Mouse (Mus musculus): Measurements from ENCODE around the gene Etv5. TPM values are rescaled to one million over a fixed set of nuclear protein-coding genes. Genes with fewer than 3 reads are reported as not detected.
"Not testable (repeated sequence)": the region's sequence is repeated elsewhere in the genome, so short reads cannot be mapped to it uniquely, and the experiment has no call there.

The Etv5 gene
- total RNA-seq, 2 experiments from 2014 or later = 47.5 to 49.4 TPM

DNA sequence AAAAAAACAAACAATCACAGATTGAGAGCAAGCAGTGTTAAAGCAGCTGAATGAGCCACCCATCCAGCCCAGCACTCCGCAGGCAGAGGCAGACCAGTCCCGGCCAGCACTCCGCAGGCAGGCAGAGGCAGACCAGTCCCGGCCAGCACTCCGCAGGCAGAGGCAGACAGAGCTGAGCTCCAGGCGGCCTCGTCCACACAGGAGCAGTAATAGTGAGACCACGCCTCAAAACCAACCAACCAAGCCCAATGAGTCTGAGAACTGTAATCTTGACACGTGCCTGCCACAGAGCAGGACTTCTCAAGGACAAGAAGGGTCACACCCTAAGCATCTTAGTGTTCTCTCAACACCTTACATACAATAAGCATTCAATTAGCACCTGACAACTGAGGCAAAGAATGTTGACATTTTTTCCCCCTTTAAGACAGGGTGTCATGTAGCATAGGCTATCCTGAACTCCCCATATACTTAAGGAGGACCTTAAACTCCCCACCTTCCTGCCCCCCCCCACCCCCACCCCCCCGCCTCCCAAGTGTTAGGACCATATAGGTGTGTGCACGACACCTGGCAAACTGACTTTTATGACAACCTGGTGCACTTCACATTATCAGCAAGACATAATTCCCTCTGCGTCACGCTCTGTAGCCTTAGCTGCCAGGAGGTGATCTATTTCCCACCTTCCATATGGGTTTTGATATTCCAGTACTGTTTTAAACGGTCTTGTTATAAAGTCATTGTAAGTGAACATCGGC is 44.2 kb downstream of the Etv5 start:
- no peak for DNase-seq

DNA sequence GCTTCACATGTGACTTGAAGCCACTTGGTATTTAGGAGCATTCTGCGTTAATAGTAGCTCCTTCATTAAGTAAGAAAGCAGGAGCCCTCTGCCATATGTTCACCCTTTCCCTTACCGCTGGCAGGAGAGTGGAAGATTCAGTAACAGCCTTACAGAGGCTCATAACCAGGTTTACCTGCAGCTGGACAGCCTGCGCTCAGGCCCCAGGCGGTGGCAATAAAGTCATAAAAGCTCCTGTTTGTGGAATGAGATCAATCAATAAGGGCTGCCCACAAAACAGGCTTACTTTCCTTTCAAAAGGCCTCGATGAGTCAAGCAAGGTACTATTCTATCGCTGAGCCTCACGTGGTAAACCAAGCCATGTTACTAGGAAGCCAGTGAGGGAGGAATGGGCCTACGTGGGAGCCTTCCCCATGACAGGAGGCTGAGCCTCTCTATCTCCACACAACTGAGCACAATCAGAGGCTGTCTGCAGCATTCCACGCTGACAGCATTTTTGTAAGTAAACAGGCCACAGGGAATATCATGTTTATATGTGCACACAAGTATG is 49.1 kb downstream of the Etv5 start:
- DNase-seq = no peak

DNA sequence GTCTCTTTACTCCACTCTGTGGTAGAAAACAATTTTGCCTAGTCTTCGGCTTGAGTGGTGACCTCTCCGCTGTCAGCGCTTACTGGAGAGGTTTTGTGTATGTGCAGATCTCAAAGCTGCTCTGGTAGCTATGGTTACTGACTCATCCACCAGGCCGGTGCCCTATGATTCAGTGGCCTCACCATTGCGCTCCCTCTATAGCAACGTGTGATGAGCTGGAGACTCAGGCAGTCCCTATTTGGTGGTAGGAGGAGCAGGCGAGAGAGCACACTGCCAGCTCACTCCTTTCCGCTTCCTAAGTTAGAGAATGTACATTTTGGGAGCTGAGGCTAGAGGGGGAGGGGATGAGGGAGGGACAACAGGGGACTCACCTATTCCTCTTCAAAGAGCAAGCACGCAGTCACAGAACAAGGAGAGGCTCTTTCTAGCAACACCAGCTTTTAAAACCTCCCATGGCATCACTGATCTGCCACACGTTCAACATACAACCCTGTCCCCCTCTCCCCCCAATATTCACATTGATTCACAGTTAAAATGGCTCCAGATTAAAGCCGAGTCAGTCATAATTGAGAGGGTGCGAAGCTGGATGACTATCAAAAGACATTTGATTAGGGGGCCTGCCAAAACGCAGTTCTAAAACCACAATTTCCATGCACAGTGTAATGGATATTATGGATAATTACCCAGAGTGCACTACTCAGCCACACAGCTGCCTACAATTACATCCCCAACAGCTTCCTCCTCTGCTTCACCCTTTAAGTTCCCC is 50.2 kb downstream of the Etv5 start:
- peak in 1 of 2 experiments; percentile 26 for DNase-seq

GRCm38 (mm10) chr16:22387731-22388130 is 51.8 kb downstream of the Etv5 start:
- DNase-seq = no peak

DNA sequence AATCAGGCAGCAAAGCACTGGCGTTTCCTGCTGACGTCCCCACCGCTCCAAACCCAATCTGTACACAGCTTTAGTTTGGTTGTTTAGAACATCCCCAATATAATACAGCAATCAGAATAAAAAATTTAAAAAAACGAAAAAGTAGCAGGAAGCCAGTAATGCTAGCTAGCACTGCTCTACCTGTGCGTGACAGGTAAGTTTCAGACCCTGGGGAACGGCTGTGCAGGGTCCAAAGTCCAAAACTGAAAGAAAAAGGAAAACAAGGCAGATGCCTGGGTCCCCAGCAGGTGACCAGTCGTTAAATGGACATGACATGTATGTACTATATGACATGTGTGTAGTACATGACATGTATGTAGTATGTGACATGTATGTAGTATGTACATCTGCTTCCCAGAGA is 57.5 kb downstream of the Etv5 start:
- not testable (repeated sequence) for DNase-seq

DNA sequence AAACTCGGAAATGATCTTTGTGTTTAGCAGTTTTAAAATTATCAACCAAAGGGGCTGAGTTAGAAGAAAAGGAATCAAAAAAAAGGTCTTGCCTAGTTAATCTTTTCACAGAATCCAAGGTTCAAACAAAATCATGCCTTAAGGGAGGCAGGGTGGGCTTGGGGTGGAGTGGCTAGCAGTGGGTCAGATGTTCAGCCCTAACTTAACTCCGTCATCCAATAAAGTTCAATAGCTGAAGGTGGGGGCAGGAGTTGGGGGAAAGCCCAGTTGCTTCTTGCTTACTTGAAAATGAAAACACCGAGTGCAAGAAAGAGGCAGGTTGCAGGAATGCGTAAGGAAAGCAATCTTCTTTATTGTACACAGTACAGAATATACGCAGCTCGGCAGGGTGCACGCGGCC is 58.5 kb downstream of the Etv5 start:
- no peak for DNase-seq

- no peak for DNase-seq
Observed at GRCm38 (mm10) chr16:22379986-22380385, 59.5 kb downstream of the Etv5 start.

DNA sequence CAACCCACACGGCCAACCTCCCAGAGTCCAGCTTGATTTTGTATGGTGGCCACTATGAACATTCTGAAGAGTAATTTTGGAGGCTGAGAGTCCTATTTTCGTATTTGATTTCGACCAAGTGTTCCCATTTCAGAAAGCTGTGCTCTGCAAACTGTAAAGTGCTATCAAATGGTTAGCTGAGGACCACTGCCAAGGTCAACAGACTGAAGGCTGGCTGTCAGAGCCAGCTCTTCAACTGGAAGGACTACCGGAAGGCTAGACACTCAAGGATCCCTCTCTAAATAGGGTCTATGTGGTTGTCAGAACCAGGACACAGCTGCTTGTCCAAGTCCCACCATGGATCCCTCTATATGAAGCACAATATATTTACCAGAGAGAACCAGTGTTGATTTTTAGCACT is 60.2 kb downstream of the Etv5 start:
- no peak for DNase-seq

GRCm38 (mm10) chr16:22377714-22378113 is 61.8 kb downstream of the Etv5 start:
- DNase-seq = no peak

DNA sequence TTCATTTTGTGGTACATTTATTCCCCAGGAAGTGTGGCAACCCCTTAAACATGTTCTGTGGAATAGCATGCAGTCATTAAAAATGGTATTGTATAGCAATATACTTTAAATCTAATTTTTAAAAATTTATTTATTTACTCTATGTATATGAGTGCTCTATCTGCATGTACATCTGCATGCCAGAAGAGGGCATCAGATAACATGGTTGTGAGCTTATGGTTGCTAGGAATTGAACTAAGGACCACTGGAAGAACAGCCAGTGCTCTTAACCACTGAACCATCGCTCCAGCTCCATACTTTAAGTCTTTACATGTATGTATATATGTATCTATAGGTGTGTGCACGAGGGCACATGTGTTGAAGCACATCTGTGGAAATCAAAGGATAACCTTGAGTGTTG is 64.6 kb downstream of the Etv5 start:
- DNase-seq = no peak

DNA sequence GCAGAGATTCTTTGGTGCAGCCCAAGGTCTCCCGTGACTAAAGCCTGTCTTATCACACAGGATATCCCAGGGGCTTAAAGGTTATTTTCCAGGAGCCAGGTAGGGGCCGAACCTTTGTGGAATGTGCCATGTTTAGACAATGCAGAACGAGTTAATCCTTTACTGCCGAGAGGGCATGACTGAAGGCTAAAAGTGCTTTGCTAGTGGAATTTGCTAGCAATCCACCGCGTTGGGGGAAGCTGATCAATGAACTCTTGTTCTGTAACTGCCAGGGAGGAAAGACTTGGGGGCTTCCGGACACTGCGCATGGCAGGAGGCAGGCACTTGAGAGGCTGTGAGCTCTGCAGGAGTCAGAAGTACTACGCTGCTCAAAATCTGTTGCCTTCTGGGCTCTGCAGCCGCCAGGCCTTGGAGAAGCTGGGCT is 66.8 kb downstream of the Etv5 start:
- no peak for DNase-seq

GRCm38 (mm10) chr16:22372225-22372624 is 67.3 kb downstream of the Etv5 start:
- DNase-seq = no peak

- no peak for DNase-seq
Observed at GRCm38 (mm10) chr16:22367099-22367498, 72.4 kb downstream of the Etv5 start.

DNA sequence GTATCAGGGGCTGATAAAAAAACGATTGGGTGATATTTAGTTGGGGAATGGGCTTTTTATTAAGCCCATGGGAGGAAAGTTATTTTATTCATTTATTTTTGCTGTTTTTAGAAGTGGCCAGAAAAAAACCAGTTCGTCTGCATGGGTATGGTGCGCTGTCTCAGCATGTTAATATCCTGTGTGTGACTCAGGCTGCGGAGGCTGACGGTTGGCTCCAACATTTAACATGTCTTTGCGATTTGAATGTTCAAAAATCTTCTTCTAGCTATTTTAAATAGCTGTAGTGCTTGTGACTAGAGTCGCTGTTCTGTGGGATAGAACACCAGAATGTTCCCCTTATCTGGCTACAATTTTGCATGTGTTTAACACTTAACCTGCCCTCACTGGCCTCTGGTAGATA is 73.5 kb downstream of the Etv5 start:
- DNase-seq = no peak

GRCm38 (mm10) chr16:22365596-22365995 is 73.9 kb downstream of the Etv5 start:
- DNase-seq = no peak

- DNase-seq = peak in 1 of 2 experiments; percentile 21
Observed at GRCm38 (mm10) chr16:22358701-22359354, 80.7 kb downstream of the Etv5 start.

DNA sequence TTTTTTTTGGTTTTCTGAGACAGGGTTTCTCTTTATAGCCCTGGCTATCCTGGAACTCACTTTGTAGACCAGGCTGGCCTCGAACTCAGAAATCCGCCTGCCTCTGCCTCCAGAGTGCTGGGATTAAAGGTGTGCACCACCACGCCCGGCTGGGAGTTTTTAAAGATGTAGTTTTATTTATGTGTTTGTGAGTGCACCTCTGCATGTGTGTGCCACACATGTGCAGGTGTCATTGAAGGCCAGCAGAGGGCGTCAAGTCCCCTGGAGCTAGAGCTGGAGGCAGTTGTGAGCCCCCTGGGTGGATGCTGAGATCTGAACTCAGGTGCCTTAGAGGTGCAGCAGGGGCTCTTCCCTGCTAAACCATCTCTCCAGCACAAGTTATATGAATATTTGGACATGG is 85.3 kb downstream of the Etv5 start:
- DNase-seq = not testable (repeated sequence)

DNA sequence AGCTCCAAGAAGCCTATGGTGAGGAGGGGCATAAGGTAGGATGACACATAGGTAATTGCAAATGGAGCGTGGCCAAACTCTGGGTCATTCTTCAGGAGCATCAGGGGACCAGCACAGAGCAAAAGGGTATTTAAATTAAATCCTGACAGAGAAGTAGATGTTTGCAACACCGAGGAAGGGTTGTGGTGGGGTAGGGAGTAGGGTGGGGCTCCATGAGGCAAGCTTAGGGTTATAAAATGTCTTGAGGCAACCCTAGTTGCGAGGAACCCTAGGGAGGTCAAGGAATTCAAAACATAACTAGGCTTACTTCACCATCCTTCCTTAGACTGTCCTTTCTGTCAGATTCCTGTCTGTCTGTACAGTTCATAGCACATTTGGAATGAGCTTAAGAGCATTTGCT is 85.9 kb downstream of the Etv5 start:
- no peak for DNase-seq

- DNase-seq = no peak
Observed at GRCm38 (mm10) chr16:22351194-22351593, 88.3 kb downstream of the Etv5 start.

- DNase-seq = no peak
Observed at GRCm38 (mm10) chr16:22349798-22350197, 89.7 kb downstream of the Etv5 start.

- peak in 1 of 2 experiments; percentile 45 for DNase-seq
Observed at GRCm38 (mm10) chr16:22348478-22349270, 90.8 kb downstream of the Etv5 start.

GRCm38 (mm10) chr16:22348014-22348413 is 91.5 kb downstream of the Etv5 start:
- DNase-seq = no peak
